Mouse (Mus musculus) adrenal gland, adult 2 months (tissue): ENCODE measurements around the gene Catsper3. TPM values are rescaled to one million over a fixed set of nuclear protein-coding genes. Genes with fewer than 3 reads are reported as not detected.

ENCODE experiments used
- DNase-seq: peaks from one replicate; pipeline ENCODE4 v3.0.0; 2021
- long read RNA-seq: library from polyadenylated mRNA; stranded (forward); transcript quantifications from one replicate; pipeline ENCODE4 v2.0.0, GENCODE M21; 2021
- polyA plus RNA-seq: library from polyadenylated mRNA; depleted of rRNA; stranded (reverse); fragments of >200 nt; gene quantifications from 2 replicates; pipeline ENCODE4 v1.2.3, GENCODE M21; 2012; rRNA removed
- total RNA-seq, 2 experiments: library from RNA; stranded (reverse); gene quantifications; 2 replicates each; pipeline ENCODE4 v1.2.3; 2021

The Catsper3 gene
- under 1 TPM in 1 of 2 experiments, not detected in 1; 0.45 TPM for total RNA-seq
- 0.10 and 0.17 TPM in 2 replicates for polyA plus RNA-seq
- long read RNA-seq, partial matches to known transcripts: 0 of 1 reads
- long read RNA-seq, other reads (novel, unspliced or antisense): 1 of 1 reads

DNA sequence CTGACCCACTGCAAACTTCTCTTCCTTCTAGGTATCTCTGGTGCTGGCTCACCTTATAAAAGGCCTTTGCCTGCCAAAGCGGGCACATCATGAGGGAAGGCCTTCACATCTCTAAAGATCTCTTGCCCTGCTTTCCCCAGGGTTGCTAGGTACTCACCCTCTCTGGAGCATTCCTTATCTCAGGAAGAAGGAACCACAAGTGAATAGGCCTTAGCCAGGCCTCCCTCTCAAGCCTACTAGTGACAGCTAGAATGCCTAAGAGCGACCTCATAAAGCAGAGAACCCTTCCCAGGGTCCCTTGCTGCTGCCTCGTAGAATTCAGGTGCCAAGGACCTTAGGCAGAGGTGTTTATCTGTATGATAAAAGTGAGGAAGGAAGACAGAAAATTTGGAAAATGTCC, at the start of gene Catsper3:
Gene Catsper3, plus strand, starts transcription at position 301 of the 400 bp plus-strand sequence.
- no peak for DNase-seq

DNA sequence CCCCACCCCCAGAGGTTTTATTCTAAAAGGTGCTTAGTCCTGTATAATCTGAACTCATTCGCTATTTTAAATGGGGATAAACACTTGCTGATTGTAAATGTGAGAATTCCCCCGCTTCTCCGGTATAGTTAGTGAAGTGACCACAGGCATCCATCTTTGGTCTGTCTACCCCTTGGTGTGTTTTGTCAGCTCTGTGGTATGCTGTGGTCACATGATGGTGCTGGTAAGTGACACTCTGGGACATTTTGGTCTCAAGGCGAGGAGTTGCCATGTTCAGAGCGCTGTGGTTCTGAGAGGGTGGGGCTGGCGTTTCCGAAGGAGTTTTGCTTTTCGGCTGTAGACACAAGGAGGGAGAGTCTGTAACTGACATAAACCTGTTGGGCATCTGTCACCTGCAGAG, 46.5 kb upstream of the Catsper3 start:
- DNase-seq: no peak

DNA sequence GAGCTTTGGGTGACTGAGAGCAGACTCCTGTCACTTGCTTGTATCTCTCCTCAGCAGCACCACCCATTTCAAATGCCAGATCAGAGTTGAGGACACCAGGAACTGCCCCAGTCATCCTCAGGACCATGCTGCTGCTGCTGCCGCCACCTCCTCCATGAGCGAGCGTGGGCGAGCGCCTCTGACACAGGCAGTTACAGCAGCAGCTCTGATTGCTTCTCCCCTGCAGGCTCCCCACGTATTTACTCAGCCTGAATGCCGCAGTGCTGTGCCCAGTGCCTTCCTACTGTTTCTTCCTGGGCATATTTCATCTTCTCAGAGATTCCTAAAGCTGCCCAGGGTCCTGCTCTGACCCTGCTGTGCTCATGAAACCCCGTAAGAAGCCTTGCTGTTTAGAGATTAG, 42.1 kb upstream of the Catsper3 start:
- DNase-seq: no peak

DNA sequence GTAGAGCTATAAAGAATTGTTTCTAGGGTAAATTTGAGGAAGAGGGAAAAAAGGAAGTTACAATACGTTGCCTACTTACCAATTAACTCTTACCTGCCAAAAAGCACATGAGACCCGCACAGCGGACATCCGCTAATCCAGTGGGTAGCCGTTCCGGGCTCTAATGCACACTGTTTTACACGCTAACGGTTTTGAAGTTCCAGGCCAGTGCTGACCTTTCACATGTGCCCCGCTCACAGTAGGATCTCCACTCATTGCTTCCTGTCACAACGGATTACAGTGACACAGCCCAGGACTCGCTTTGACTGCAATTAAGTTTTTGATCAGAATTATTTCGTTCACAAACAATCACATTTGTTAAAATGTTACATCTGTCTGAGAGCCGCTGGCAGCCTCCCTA, 30.0 kb upstream of the Catsper3 start:
- DNase-seq: no peak

DNA sequence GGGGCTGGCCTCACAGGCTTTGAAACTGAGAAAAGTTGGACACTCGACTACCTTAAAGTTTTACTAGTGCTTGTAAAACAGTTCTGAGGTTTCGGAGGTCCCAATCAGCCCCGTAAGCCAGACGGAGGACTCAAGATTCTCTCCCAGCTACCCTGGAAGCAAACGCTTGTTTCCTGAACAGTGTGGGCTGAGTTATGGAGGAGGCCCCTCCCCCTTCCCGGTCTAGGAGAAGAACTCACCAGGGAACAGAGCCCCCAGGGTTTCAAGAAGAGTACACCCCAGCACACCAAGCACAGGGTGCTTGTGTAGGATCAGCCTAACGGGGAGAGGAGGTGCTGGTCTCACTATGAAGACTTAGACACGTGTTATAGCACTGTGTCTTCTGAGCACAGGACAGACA, 27.6 kb upstream of the Catsper3 start:
- DNase-seq: no peak

DNA sequence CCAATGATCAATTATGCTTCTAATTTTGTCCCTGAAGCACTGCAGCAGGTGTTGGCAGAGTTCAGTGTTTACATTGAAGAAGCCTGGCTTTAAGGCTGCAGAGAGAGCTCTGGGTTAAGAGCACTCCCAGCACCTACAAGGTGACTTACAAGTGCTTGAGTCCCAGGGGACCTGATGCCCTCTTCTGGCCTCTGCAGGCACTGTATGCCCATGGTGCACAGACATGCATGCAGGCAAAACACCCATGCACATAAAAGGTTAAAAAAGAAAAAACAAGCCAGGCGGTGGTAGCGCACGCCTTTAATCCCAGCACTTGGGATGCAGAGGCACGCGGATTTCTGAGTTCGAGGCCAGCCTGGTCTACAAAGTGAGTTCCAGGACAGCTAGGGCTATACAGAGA, 26.7 kb upstream of the Catsper3 start:
- no peak for DNase-seq

DNA sequence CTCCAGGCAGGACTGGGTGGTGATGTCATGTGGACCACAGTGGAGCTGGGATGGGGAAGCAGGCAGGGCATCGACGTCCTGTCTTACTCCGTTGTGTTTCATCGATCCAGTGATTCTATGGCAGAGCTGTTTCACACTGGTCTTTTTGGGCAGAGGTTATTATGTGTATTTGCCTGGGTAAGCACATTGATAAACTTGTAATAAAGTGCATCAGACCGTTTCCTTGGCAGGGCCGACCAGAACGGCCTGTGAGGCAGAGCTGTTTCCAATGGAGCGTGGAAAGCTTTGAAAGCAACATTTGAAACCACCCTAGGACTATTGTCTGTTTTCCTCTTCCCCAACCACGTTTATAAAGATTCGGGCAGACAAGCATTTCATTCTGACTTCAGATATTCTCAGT, 23.8 kb upstream of the Catsper3 start:
- no peak for DNase-seq

DNA sequence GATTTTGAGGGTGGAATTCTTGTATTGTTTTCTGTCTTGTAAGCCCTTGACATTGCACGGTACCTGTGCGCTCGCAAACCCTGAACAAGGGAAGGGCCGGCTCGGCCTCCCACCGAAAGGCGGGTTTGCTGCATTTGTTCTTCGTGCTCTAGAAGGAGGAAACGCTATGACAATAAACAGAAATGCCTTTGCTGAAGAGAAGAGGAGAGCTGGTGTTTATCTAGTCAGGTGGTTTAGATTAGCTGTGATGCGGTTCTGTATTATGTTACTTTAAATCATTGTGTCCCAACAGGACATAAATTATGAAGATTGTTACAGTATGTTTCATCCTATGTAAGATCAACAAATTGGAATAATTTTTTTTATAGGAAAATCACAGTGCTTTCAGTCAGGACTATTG, 22.9 kb upstream of the Catsper3 start:
- DNase-seq: no peak

DNA sequence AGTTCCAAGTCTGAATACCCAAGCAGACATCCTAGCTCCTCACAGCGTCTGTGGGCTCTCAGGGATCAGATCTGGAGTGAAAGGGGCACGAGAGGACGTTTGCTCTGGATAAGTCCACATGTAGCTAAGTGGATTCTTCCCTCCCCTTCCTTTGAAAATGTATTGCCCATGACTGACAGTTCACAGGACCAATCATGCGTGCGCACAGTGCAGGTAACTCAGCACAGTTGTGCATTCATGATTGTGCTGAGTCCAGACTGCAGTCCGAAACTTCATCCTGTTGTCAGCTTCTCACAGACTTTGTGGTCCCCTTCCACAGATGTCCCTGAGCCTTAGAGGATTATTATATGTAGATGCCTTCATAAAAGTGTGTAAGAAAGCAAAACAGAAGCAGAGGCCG, 10.0 kb upstream of the Catsper3 start:
- DNase-seq: no peak

DNA sequence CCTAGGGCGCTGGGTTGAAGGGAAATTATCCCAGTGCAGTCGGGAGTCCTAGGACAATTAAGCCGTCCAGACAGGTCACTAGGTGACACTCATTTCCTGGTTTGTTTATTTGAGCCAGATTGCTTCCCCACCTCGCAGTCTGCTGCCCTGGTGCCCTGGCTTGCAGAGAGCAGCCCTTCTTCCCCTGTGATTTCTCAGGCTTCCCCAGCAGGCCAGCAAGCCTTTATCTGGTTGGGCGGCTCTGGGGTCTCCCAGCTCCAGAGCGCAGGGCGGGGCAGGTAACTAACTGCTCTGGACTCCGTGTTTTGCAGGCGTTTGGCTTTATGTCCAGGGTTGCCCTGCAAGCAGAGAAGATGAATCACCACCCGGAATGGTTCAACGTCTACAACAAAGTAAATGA, 9.3 kb upstream of the Catsper3 start:
- no peak for DNase-seq

DNA sequence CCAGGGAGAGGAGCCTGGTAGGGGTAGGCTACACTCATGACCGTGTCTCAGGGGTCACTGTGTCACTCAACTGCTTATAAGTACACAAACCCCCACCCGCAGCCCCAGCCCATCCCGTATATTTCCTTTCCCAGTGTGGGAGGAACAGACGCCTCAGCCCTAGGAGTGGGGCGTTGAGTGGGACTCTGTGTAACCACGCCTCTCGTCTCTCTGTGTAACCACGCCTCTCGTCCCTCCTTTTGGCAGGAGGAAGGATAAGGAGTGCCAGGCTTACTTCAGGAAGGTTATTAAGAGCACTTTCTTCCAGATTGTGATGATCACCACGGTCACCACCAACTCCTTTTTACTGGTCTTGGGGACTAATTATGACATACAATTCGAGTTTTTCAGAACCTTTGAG, 1.8 kb downstream of the Catsper3 start:
- no peak for DNase-seq

DNA sequence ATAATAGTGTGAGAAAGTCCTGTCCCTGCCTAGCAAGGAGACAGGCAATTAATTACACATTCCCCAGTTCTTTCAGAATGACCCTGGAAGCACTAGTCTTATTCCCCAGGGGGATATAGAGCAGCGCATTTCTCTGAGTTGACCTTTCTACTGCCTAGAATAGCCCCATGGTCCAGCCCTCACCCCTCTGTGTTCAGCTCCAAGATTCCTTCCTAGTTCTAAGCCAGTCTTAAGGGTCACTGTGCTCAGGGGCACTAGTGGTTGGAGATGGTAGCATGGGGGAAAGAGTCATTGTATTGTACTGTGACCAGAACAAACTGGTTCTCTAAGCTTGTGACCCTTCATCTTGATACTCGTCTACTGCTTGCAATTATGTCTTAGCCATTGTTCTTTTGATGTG, 16.9 kb downstream of the Catsper3 start:
- no peak for DNase-seq

DNA sequence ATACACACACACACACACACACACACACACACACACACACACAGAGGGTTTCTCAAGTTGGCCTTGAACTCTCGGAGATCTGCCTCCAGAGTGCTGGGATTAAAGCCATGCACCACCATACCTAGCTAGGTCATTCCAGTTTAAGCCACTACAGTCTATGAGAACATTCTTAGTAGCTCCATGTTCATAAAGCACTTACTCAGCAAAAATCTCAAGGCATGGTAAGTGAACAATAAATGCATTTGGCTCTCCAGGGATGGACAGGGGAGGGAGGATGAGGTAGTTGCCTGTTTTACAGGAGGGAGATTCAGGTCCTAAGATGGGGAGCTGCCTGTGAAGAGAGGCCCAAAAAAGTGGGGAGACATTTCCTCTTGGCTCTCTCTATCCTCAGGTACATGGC, 19.6 kb downstream of the Catsper3 start:
- DNase-seq: no peak

DNA sequence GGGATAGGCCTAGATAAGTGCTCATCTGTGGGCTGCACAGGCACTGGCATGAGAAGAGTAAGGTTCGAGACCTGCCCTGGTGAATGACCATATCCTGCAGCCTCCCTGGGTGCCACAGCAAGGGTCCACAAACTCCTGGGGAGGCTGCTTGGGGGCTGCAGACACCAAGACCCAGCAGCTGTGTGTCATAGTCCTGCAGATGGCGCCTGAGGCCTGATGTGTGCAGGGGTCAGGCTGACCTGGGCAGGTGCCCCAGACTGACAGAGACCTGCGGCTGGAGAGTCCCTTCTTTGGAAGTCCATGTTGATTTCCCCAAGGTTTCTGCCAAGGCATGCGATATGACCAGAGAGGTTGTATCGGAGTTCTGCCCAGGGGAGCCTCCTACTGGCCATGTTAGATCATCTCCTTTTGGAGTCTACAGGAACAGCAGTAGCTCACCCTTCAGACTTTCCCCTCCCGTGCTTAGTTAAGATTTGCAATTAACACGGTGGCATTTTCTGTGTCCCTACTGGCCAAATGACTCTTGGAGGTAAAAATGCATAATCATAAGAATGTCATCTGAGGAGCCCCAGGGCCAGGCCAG, 24.8 kb downstream of the Catsper3 start:
- no peak for DNase-seq

DNA sequence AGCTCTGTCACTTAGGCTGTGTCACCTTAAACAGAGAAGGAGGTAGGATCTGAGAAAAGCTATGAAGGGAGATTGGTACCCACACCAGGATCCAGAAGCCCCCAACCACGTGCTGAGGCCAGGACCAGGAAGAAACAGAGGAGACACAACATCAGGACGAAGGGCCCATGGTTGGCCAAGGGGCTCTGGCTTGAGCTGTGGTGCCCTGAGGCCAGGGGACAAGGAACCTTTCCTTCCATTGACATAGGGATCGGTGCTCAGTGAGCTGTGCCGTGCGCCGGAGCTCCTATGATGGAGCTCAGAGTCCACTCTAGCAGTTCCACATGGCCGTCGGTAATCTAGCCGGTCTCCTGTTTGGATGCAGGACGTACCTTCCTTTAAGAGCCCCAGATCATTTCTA, 25.3 kb downstream of the Catsper3 start:
- no peak for DNase-seq

DNA sequence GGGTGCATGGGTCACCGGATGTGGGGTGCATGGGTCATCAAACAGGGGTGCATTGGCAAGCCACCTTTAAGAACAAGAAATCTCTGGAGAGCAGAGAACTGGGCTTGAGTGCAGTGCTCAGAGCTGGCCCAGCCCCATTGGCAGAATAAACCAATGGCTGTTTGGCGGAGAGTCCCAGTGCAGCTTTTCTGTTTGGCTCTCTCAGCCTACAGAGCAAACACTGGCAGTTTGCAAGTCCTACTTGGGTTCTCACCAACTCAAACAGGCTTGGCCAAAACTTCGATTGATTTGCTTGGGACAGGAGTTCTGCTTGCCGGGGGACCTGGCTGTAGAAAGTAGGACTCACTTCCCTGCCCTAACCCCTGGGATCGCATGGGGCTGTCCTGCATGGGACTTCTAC, 26.6 kb downstream of the Catsper3 start:
- peak; percentile 37 for DNase-seq

DNA sequence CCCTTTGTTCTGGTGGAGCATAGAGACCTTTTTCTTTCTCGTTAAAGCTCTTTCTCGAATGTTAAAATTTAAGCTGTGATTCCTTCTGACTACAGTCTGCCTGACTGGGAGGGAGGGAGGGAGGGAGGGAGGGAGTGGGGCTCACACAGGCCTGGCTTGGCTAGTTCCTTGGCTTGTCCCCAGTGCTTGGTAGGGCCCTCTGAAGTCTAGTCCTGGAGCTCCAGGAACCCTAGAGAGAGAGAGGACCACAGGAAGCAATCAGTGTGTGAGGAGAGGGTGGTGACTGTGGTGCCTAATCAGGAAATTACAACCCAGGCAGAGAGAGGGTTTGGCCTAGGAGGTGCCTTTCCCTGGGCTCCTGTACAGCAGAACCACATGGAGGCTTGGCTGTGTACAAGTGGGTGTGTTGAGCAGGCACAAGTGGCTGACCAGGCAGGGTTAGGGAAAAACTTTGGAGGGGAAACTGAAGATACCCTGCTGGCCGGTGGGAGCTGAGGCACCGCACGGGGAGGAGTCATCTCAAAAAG, 29.2 kb downstream of the Catsper3 start:
- no peak for DNase-seq

DNA sequence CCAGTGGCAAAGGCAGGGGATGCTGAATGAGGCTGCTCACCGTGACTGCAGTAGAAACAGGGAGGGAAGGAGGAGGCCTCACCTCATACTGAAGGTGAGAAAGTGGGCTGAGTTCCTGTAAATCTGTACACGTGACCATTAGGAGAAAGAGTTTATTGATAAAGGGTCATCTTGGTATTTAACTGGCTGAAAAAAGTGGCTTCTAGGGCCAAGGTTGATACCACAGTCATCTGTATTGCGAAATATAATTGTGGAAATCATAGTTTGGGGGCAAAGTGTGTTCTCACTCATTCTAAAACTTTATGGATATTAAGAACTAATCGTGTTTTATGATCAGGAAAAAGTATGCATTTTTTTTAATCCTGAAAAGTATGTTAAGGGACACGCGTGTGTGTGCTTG, 30.5 kb downstream of the Catsper3 start:
- no peak for DNase-seq

DNA sequence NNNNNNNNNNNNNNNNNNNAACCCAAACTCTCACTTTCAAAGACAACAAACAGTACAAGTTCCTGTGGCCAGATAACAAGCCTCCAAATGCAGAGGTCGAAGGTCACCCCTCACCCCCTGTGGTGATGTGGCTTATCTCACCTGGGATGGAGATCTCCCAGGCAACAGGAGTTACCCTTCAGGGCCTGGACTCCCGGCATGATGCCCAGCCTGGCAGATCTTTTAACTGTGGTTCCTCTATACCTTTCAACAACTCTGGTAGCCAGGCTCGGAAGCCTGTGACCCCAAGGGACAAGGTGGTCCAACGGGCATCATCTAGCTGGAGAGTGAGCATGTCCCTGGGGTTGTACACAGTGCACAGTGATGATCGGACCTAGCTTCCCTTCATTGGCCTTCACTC, 38.1 kb downstream of the Catsper3 start:
- no peak for DNase-seq

DNA sequence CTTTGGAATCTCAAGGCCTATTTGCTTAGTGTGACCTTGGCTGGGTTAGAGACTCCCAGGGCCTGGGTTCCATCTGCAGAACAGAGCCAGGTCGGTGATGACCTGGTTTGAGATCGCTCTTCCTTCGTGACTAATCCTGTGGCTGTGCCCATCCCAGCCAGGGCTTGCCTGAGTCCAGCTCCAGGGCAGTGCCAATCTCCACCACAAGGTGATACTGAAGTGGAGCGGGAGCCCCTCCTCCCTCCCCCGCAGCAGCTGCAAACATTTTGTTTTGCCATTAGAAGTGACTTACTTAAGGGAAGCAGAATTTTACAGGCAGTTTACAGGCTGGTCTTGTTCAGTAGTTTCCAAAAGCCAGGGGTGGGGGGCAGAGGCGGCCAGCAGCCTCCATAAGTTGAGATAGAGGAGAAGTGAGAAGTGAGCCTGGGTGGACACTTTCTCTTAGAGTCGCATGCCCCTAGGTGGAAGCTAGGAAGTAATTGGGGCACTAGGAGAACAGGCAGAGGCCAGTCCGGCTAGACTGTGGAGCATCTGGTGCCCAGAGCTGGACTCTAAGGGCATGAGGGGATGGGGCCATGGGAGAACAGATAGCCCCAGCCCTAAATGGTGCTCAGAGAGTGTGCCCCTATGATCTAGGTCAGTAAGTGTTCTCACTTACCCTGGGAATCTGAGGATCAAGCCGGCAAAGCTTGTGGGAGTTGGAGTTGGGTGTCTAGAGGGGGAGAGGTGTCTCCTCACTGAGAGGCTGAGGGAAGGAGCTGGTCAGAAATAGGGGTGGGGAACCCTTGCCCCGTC, 40.0 kb downstream of the Catsper3 start:
- DNase-seq: no peak

DNA sequence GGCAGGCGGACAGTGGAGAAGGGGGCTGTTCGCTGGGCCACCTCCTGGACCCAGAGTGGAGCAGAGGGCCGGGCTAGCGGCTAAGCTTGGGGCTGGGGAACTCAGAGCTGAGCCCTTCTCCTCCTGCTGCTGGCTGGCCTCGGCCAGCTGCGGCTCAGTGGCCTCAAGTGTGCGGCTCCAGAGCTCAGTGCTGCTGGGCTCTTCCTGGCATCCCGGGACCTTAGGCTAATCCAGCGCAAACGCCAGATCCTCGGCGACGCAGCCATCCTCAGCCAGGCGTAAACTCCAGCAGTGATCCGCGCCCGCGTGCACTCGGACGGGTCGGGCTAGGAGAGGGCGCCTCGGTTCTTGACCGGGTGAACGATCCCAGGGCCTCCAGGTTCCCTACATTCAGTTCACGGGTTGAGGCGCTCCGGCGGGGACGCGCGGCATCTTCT, 40.9 kb downstream of the Catsper3 start:
- DNase-seq: no peak

DNA sequence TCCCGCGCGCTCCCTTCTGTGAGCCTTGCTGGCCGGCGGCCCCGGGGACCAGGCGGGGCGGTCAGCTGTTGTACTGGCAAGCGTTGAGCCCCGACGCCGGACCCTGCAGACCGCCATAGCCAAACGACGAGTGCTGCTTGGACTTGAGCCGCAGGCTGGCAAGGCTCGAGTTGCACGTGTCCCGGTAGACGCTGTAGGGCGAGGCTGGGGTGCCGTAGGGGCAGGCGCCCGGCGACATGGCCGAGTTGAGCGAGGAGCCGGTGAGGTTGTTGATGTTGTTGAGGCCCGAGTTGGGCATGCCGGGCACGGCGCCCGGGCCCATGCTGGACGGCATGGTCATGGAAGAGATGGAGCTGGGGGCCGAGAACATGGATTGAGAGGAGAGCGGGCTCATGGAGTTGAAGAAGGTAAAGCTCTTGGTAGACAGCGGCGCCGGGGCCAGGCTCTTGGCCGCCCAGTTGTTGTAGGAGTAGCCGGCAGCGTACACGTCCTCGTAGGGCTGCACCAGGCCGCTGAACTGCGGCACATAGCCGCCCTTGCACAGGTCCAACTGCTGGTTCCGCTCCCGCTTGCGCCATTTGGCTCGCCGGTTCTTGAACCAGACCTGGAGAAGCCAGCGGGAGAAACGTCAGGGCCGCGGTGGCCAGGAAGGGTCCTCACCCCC, 41.8 kb downstream of the Catsper3 start:
- DNase-seq: peak; percentile 15
